Mouse (Mus musculus): ENCODE results near the gene Mipep.

Gene Mipep

GRCm38 (mm10) chr14:60799762-60800728, 15.7 kb downstream of the Mipep start:
- WGBS, result 48% methylated on average over 9 of the region's 9 CpGs

DNA sequence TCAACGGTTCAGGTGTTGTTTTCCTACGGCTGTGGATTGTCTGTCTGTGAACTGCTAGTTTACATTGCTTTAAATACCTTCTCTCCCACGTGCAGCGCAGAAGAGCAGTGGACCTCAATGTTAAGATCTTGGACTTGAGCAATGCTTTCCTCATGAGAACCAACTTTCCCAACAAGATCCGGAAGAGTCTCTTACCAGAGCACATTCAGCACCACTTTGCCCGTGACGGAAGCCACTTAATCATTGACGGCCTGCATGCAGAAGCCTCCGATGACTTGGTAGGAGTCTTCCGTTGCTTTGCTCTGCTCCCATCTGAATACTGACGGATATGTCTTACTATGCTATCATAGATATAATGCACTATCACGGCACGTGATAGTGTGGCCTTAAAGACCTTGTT, 17.7 kb downstream of the Mipep start:
- WGBS, result 96% methylated on average over 13 of the region's 13 CpGs

DNA sequence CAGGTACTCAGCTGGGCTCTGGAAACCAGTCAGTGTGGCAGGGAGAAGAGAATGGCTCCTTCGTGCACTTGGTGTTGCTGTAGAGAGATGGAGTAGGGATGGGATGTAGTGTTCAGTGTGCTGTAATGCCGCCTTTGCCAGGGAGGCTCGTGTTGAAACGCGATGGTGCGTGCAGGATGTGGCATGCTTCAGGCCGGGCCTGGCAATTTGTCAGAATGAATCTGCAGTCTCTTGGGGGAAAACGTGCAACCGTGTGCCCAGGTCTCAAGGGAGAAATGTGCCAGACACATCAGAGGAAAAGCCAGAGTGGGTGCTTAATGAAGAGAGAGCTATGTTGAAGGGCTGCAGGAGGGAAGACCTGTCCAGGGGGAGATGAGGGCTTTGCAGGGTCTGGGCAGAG, 20.6 kb downstream of the Mipep start:
- 82% methylated on average over 9 of the region's 9 CpGs for WGBS

DNA sequence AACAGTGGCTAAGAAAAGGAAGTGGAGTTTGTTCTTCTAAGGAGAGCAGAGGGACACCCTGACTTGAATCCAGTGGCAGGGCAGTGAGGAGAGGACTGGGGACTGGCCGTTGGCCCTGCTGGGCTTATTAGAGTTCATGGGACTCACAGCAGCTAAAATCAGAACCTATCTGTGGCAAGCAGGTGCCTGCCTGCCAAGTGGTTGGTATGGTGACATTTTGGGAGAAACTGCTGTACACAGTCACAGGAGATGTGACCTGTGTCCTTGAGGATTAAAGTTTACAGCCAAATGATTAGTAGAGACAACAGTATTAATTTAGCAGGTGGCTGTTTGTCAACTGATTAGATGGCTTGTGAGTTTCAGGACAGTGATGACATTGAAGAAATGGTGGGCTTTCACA, 21.5 kb downstream of the Mipep start:
- WGBS, result 79% methylated on average over 1 of the region's 1 CpGs

DNA sequence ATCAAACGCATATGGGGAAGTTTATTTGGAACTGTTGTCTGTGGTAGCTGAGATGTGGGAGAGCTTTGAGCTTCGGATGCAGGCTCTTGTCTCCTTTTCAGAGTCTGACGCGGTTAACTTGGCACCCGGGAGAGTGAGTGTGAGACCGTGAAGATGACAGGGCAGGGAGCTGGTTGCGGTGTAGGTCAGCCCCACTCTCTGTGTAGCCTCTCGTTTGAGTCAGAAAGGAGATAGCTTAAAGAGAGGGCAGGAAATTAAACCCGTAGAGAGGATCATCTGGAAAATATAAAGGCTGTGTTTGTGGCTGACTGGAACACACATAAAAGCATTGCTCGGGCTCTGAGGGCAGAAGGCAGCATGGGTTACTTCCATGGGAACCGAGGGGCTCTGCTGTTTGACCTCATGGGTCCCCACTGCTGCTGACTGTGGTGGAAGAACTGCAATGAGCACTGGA, 22.5 kb downstream of the Mipep start:
- WGBS, result 46% methylated on average over 11 of the region's 11 CpGs

DNA sequence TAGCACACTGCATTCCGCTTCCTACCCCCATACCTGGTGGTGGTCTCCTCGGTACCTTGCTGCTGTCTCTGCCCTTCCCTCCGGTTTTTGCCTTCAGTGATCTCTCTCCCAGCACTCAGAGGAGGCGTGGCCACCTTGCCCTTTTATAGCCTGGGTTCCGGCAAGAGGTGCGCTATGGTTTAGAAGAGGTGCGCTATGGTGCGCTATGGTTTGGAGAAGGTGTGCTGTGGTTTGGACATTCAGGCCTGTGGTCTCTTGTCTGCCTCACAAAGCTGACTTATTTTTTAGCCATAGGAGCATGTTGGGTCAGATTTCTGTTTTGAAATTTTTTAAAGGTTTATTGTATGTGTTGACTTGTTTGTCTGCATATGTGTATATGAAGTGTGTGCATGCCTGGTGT, 25.5 kb downstream of the Mipep start:
- 94% methylated on average over 8 of the region's 8 CpGs for WGBS

DNA sequence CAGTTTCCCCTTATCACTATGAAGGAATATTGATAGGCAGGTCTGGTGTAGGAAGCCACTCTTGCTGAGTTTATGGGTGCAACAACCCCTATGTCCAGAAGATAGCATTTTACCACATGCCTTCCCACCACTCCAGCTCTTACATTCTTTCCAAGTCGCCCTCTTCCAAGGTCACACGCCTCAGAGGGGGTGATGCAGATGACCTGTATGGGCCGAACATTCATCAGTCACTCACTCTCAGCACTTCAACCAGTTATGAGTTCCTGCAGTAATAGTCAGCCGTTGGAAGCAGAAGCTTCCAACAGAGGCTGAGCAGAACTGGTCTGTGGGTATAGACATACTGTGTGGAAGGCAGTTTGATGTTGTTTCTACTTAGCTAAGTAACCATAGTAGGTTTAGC, 27.2 kb downstream of the Mipep start:
- 96% methylated on average over 4 of the region's 4 CpGs for WGBS

DNA sequence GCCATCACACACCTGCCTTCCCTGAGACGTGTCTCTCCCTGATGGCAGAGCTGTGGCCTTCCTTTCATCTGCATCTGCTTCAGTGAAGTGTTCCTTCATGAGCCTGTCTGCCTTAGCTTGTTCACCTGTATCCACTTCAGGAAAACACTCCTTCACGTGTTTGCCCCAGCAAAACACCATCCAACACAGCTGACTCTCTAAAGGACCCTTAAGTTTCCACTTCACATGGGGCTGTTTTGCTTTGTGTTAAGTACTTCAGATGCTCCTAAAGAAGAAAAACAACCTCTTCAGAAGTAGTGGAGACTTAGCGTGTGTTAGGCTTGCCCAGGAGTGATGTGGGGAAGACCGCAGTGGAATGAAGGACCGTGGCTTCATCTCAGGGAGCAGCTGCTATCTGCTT, 30.7 kb downstream of the Mipep start:
- WGBS, result 95% methylated on average over 5 of the region's 5 CpGs

GRCm38 (mm10) chr14:60818045-60818444, 33.7 kb downstream of the Mipep start:
- WGBS, result 78% methylated on average over 5 of the region's 5 CpGs

DNA sequence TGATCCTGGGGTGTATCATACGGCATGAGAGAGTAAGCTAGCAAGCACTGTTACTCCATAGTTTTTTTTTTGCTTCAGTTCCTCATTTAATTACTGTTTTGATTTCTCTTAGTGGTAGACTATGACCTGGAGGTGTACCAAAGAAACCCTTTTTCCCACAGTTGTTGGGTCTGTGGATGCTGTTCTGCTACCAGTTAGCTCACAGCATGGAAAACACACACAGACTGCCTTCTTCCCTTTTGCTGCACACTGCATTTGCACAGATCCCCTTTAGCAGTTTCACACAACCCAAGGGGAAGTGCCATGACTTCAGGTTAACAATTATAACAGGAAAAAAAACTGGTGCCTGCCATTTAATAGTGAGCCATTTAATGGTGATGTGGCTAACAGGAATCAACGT, 45.7 kb downstream of the Mipep start:
- WGBS, result 98% methylated on average over 2 of the region's 2 CpGs

GRCm38 (mm10) chr14:60836709-60837108, 52.3 kb downstream of the Mipep start:
- 67% methylated on average over 6 of the region's 6 CpGs for WGBS

GRCm38 (mm10) chr14:60839654-60840053, 55.3 kb downstream of the Mipep start:
- 89% methylated on average over 8 of the region's 8 CpGs for WGBS

DNA sequence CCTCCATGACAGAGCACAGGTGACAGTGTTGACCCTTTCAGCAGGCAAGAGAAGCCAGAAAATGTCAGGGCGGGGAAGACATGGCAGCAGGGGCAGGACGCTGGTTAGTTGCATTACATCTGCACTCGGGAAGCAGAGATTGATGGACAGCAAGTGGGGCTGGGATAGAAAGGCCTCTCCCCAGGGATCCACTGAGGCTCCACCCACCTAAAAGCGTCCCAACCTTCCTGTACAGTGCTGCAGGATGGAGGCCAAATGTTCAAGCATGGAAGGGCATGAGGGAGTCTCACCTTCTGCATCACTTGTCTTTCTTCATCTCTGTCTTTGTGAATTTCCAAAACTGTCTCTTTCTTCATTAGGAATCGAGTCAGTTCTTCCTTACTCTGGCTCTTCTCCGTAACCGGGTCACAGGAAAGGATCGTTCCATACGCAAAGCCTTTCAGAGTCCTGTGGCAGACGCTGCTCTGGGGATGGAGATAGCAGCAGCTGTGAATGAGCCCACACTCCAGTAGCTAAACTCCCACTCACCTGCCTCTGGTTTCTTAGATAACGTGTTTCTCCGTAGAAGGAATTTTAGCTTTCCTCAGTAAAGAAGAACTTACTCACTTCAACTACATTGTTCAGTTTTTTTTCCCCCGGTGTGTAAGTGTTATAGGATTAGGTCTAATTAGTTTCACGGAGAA, 57.7 kb downstream of the Mipep start:
- WGBS, result 58% methylated on average over 14 of the region's 14 CpGs

DNA sequence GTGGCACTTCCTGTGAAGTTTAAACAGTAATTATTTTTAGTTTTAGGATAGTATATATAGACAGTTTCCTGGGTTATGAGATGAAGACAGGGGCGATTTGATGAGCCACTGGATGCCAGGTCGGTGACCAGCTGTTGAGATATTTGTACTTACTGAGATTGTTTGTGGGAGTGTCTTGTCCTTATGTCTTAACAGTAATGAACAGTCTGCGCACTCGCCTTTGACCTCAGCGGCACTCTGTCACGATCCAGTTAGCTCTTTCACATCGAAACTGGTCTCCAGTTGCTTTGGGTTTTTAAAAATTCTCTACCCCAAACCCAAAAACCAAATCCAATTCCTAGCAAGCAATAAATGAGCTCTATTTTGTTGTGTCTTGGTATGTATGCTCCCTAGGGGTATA, 59.2 kb downstream of the Mipep start:
- 93% methylated on average over 7 of the region's 7 CpGs for WGBS

- WGBS, result 74% methylated on average over 10 of the region's 10 CpGs
These were observed 61.1 kb downstream of the Mipep start for GRCm38 (mm10) chr14:60845261-60846045.

DNA sequence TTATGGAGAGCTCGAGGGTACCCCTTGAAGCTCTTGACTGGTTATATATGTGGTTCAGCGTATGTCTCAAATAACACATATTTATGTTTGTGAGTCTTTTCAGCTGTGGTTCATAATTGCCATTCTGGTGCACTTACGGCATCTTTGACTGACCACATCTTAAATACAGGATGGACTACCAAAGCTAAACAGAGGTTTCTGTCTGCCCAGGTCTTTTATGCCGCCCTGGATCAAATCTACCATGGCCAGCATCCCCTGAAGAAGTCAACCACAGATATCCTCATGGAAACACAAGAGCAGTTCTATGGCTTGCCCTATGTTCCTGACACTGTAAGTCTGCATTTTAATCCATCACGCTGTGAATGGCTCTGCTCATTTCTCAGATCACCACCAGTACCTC, 61.8 kb downstream of the Mipep start:
- WGBS, result 99% methylated on average over 5 of the region's 5 CpGs

GRCm38 (mm10) chr14:60848194-60848593, 63.8 kb downstream of the Mipep start:
- WGBS, result 96% methylated on average over 5 of the region's 5 CpGs

DNA sequence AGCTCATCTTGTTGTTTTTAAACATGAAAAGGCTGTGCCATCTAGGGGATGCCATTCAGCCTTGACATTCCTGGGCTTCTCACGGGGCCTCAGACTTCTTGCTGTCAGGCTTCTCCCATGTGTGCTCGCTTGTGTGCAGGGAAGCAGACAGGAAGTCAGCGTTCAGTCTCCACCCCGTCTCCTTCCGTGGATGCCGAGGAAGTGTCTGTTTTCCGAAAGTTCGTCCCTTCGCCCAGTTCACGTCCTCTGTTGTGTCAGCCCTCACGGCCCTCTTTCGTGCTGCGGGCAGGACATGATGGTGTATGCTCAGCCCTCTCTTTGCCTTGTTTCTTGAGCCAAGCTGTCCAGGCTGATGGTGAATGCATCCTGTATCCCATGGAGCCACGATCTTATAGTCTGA, 65.7 kb downstream of the Mipep start:
- 83% methylated on average over 14 of the region's 14 CpGs for WGBS

GRCm38 (mm10) chr14:60851632-60852031, 67.3 kb downstream of the Mipep start:
- WGBS, result 97% methylated on average over 5 of the region's 5 CpGs

DNA sequence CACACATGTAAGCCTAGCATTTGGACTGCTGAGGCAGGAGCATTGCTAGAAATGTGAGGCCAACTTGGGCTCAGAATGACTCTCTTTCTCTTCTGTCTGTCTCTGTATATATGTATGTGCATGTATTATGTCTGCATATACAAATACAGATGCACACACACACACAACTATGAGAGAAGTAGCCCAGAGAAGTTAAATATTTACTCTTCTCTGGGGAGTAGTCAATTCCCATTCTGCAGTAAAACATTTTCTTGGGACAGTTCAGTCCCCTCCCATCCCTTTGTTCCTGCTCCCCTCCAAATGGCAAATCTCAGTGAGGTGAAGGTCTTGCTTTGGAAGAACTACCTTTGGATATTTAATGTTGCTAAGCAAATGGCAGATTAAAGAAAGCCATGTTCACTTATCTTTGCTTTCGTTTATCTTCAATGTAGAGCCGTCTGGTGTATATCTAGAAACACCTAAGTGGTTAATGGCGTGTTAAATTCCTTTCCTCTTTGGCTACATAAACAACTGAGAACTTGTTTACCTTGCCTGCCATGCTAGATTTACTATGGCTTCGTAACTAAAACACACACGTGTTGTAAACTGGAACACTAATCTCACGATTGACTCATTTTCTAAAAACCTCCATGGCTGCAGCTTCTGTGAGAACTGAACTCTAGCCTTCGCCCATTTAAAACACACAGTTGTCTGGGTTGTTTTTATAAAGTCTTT, 72.0 kb downstream of the Mipep start:
- WGBS, result 86% methylated on average over 7 of the region's 7 CpGs

- WGBS, result 86% methylated on average over 7 of the region's 7 CpGs
These were observed 72.5 kb downstream of the Mipep start for GRCm38 (mm10) chr14:60856913-60857300.

DNA sequence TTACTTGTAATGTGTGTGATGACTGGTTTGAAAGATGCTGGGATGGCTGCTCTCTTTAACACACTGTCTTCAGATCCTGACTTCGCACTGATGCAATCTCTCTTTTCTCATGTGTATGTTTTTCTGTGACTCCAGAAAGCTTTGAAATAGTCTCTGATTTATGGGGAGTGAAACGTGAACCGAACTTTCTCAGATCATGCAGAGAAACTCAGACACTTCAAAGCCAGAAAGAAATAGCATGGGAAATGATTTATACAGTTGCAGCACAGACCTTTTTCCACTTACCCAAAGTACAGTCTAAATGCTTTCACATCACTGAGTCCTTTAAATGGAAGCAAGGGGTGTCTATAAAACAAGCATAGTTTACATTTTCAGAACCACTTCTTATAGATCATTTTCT, 79.0 kb downstream of the Mipep start:
- 73% methylated on average over 3 of the region's 3 CpGs for WGBS
